8 mouse cellular contexts compared by ENCODE assay signal in genomic region chr7:141131904-141132755, GRCm38 (mm10). TPM values are rescaled to one million over a fixed set of nuclear protein-coding genes. Genes with fewer than 3 reads are reported as not detected.
DNase-seq lines count a peak whose midpoint lies in the region; ATAC-seq and TF ChIP-seq lines count a peak whose summit lies in the region.

No protein-coding gene starts in this region.

- peaks cover 3% of the 10 kb centered on the region; the same call in 1 of the 2 replicates for H3K36me3 ChIP-seq in lung, postnatal 0 days (ENCODE audit: insufficient read depth, low read length)
- peaks cover 22% of the 10 kb centered on the region for H3K36me3 ChIP-seq in forebrain, embryonic 14.5 days (ENCODE audit: control insufficient read depth, insufficient read depth, low read length)
- H3K36me3 ChIP-seq in liver, adult 2 months (ENCODE audit: control insufficient read depth, insufficient read depth, low read length), result peaks cover 7% of the 10 kb centered on the region; the same call in 1 of the 2 replicates

- peak overlapping the region; percentile 76 for H3K9ac ChIP-seq in lung, postnatal 0 days (replicated peaks; ENCODE audit: low read depth)
- H3K9ac ChIP-seq in forebrain, embryonic 14.5 days (ENCODE audit: low read length), result peak overlapping the region; percentile 96
- peak overlapping the region; percentile 91 for H3K9ac ChIP-seq in liver, adult 2 months (ENCODE audit: low read depth, low read length)

- H3K9me3 ChIP-seq in lung, postnatal 0 days (ENCODE audit: low read length), result no peaks in the 10 kb centered on the region
- H3K9me3 ChIP-seq in forebrain, embryonic 14.5 days (replicated peaks; ENCODE audit: control insufficient read depth, low read length), result no peaks in the 10 kb centered on the region

- DNase-seq in lung, postnatal 0 days (ENCODE audit: low spot score), result no peak
- DNase-seq in lung, postnatal 14 days, result no peak
- no peak for DNase-seq in forebrain, embryonic 14.5 days (ENCODE audit: low spot score)
- DNase-seq in liver, adult 2 months (ENCODE audit: extremely low read depth, low read depth, low spot score), result peak; percentile 24
- peak; percentile 67 for DNase-seq in spleen, postnatal 10 days (ENCODE audit: low spot score in 2 of 2)
- DNase-seq in thymus, adult 18-20 months, result no peak
- no peak for DNase-seq in adrenal gland, postnatal 10 days

- H3K27me3 ChIP-seq in lung, postnatal 0 days (replicated peaks; ENCODE audit: insufficient read depth, low read length), result no peaks in the 10 kb centered on the region
- H3K27me3 ChIP-seq in forebrain, embryonic 14.5 days (replicated peaks; ENCODE audit: control insufficient read depth, insufficient read depth, low read length), result no peaks in the 10 kb centered on the region
- no peaks in the 10 kb centered on the region for H3K27me3 ChIP-seq in liver, adult 2 months (ENCODE audit: control insufficient read depth, insufficient read depth, low read length)

- H3K79me2 ChIP-seq in liver, adult 2 months (ENCODE audit: control insufficient read depth, insufficient read depth, low read length), result peaks cover 4% of the 10 kb centered on the region; the same call in 1 of the 2 replicates

- 53% methylated on average over 12 of the region's 12 CpGs for WGBS in lung, postnatal 0 days
- WGBS in forebrain, embryonic 14.5 days, result 61% methylated on average over 12 of the region's 12 CpGs
- WGBS in liver, adult 2 months, result 56% methylated on average over 12 of the region's 12 CpGs

- no peak overlapping the region for H3K27ac ChIP-seq in lung, postnatal 0 days (ENCODE audit: low read length)
- no peak overlapping the region for H3K27ac ChIP-seq in forebrain, embryonic 14.5 days (ENCODE audit: low read depth, low read length)
- no peak overlapping the region; the same call in 1 of the 2 replicates for H3K27ac ChIP-seq in liver, adult 2 months (replicated peaks; ENCODE audit: insufficient read depth, low read depth, low read length)

- no peak for ATAC-seq in lung, postnatal 0 days
- no peak for ATAC-seq in forebrain, embryonic 14.5 days
- ATAC-seq in monocyte, adult 5-6 weeks (replicated peaks; ENCODE audit: insufficient number of reproducible peaks, low FRiP score, low TSS enrichment, poor library complexity, severe bottlenecking), result no peak

- peak overlapping the region; percentile 81 for H3K4me2 ChIP-seq in lung, postnatal 0 days (replicated peaks; ENCODE audit: low read depth, low read length)
- H3K4me2 ChIP-seq in forebrain, embryonic 14.5 days (ENCODE audit: low read length), result peak overlapping the region; percentile 88

- TF ChIP-seq CTCF in lung, postnatal 0 days (IDR thresholded peaks at IDR 0.05), result no peak
- TF ChIP-seq CTCF in liver, adult 2 months (IDR thresholded peaks at IDR 0.05; ENCODE audit: low read depth, low read length), result no peak

- no peak for TF ChIP-seq POLR2A in liver, adult 2 months (IDR thresholded peaks at IDR 0.05; ENCODE audit: extremely low read depth, insufficient read depth, low read length)

- no peak for TF ChIP-seq EP300 in lung, postnatal 0 days (IDR thresholded peaks at IDR 0.05)

- peak overlapping the region; percentile 89 for H3K4me3 ChIP-seq in lung, postnatal 0 days (ENCODE audit: low read depth, low read length)
- peak overlapping the region; percentile 85 for H3K4me3 ChIP-seq in forebrain, embryonic 14.5 days (ENCODE audit: low read depth, low read length)
- H3K4me3 ChIP-seq in liver, adult 2 months (ENCODE audit: insufficient read depth, low read depth, low read length), result peak overlapping the region; percentile 89

- H3K4me1 ChIP-seq in lung, postnatal 0 days (ENCODE audit: insufficient read depth, low read depth, low read length), result peaks cover 13% of the 10 kb centered on the region; the same call in 1 of the 2 replicates
- H3K4me1 ChIP-seq in forebrain, embryonic 14.5 days (ENCODE audit: control insufficient read depth, insufficient read depth, low read length), result peaks cover 9% of the 10 kb centered on the region
- H3K4me1 ChIP-seq in liver, adult 2 months (ENCODE audit: control insufficient read depth, insufficient read depth, low read length), result peaks cover 7% of the 10 kb centered on the region

RNA-seq across cellular contexts. Expression of gene Ptdss2, which starts 9.9 kb away (rescaled TPM):
- 39.1 and 45.7 TPM in 2 replicates for polyA plus RNA-seq in lung, postnatal 0 days (2015; fragmentation: Nextera tagmentation; extraction: Ambion mirVana)
- polyA plus RNA-seq in forebrain, embryonic 14.5 days (2014; fragmentation: Nextera tagmentation; extraction: Ambion mirVana), result 81.2 and 82.1 TPM in 2 replicates
- 5.2 and 5.4 TPM in 2 replicates for total RNA-seq in liver, adult 2 months (2014; rRNA removed)
- polyA plus RNA-seq in liver, adult 2 months (2012; rRNA removed), result 10.7 and 13.5 TPM in 2 replicates
- total RNA-seq in adrenal gland, postnatal 10 days (2021), result 10 to 100 TPM; 51.0 to 57.2 TPM
- 1.4 to 6.9 TPM (median 1.5 TPM) in 3 replicates for total RNA-seq in monocyte, adult 5-6 weeks (2017)

RNA-seq across cellular contexts. Expression of gene Ano9, which starts 14.5 kb away (rescaled TPM):
- 1.5 and 3.1 TPM in 2 replicates for polyA plus RNA-seq in lung, postnatal 0 days (2015; fragmentation: Nextera tagmentation; extraction: Ambion mirVana)
- 0.10 TPM in 1 of 2 replicates, not detected in the other for polyA plus RNA-seq in forebrain, embryonic 14.5 days (2014; fragmentation: Nextera tagmentation; extraction: Ambion mirVana)
- not detected in 2 replicates for total RNA-seq in liver, adult 2 months (2014; rRNA removed)
- polyA plus RNA-seq in liver, adult 2 months (2012; rRNA removed), result 0.09 and 0.13 TPM in 2 replicates
- total RNA-seq in adrenal gland, postnatal 10 days (2021), result under 1 TPM; 0.33 to 0.42 TPM
- not detected in 3 replicates for total RNA-seq in monocyte, adult 5-6 weeks (2017)

RNA-seq across cellular contexts. Expression of gene Sigirr, which starts 31.8 kb away (rescaled TPM):
- polyA plus RNA-seq in lung, postnatal 0 days (2015; fragmentation: Nextera tagmentation; extraction: Ambion mirVana), result 27.1 and 30.5 TPM in 2 replicates
- polyA plus RNA-seq in forebrain, embryonic 14.5 days (2014; fragmentation: Nextera tagmentation; extraction: Ambion mirVana), result 2.4 and 2.5 TPM in 2 replicates
- 21.8 and 28.5 TPM in 2 replicates for total RNA-seq in liver, adult 2 months (2014; rRNA removed)
- 42.4 and 42.5 TPM in 2 replicates for polyA plus RNA-seq in liver, adult 2 months (2012; rRNA removed)
- total RNA-seq in adrenal gland, postnatal 10 days (2021), result 10 to 100 TPM in 1 of 2 experiments, 1 to 10 TPM in 1; 8.3 to 10.6 TPM
- total RNA-seq in monocyte, adult 5-6 weeks (2017), result 9.1 to 25.0 TPM (median 12.5 TPM) in 3 replicates

RNA-seq across cellular contexts. Expression of gene Rnh1, which starts 40.5 kb away (rescaled TPM):
- 181 and 187 TPM in 2 replicates for polyA plus RNA-seq in lung, postnatal 0 days (2015; fragmentation: Nextera tagmentation; extraction: Ambion mirVana)
- 54.7 and 56.7 TPM in 2 replicates for polyA plus RNA-seq in forebrain, embryonic 14.5 days (2014; fragmentation: Nextera tagmentation; extraction: Ambion mirVana)
- total RNA-seq in liver, adult 2 months (2014; rRNA removed), result 106 and 108 TPM in 2 replicates
- 134 and 136 TPM in 2 replicates for polyA plus RNA-seq in liver, adult 2 months (2012; rRNA removed)
- total RNA-seq in adrenal gland, postnatal 10 days (2021), result 100 to 1,000 TPM; 150 to 155 TPM
- 73.1 to 101 TPM (median 77.7 TPM) in 3 replicates for total RNA-seq in monocyte, adult 5-6 weeks (2017)

RNA-seq across cellular contexts. Expression of gene Pkp3, which starts 54.1 kb away (rescaled TPM):
- polyA plus RNA-seq in lung, postnatal 0 days (2015; fragmentation: Nextera tagmentation; extraction: Ambion mirVana), result 14.4 and 15.3 TPM in 2 replicates
- not detected in 2 replicates for polyA plus RNA-seq in forebrain, embryonic 14.5 days (2014; fragmentation: Nextera tagmentation; extraction: Ambion mirVana)
- total RNA-seq in liver, adult 2 months (2014; rRNA removed), result 0.60 and 0.83 TPM in 2 replicates
- 1.9 and 2.0 TPM in 2 replicates for polyA plus RNA-seq in liver, adult 2 months (2012; rRNA removed)
- total RNA-seq in adrenal gland, postnatal 10 days (2021), result 1 to 10 TPM in 1 of 2 experiments, under 1 TPM in 1; 0.94 to 1.5 TPM
- total RNA-seq in monocyte, adult 5-6 weeks (2017), result 14.0 to 17.9 TPM (median 14.2 TPM) in 3 replicates

Comparison
In these comparisons a context has a peak if more than half of its experiments do, and no peak if none do; other contexts are left out.
1. DNase-seq: peak in liver, adult 2 months (single experiment) and spleen, postnatal 10 days (2 of 2); none in lung, postnatal 0 days (single experiment), lung, postnatal 14 days (single experiment), forebrain, embryonic 14.5 days (single experiment), thymus, adult 18-20 months (0 of 2) and adrenal gland, postnatal 10 days (single experiment).
2. Peak in every context shown above with its lines, with median percentiles within 50 percentile points of each other: H3K4me3 ChIP-seq and H3K9ac ChIP-seq.